Mouse (Mus musculus) T-helper 17 cell (primary cell): ENCODE data around the gene Sucla2.

Source experiments
- in situ Hi-C, 2 experiments: fragments of 300-600 bp; cut with MboI, MseI; formaldehyde crosslinking; loops; 1 replicate in 1 of 2; 2 replicates in 1 of 2; pipeline ENCODE4 v1.15.1; 2025; ENCODE audit warnings: high pct_unique_total_duplicates in 2 of 2

The Sucla2 gene

GRCm38 (mm10) chr14:73524766-73525448, at the start of gene Sucla2:
TSS of gene Sucla2 (plus strand) at chr14:73525319.
- in situ Hi-C loops: no loop called here

- in situ Hi-C loops: no loop called here
These were observed 49.6 kb upstream of the Sucla2 start for GRCm38 (mm10) chr14:73475506-73475905.

GRCm38 (mm10) chr14:73476361-73476934, 48.7 kb upstream of the Sucla2 start:
- in situ Hi-C loops: no loop called here

- in situ Hi-C loops: no loop called here
These were observed 48.0 kb upstream of the Sucla2 start for GRCm38 (mm10) chr14:73477077-73477476.

GRCm38 (mm10) chr14:73478321-73478720, 46.8 kb upstream of the Sucla2 start:
- in situ Hi-C loops: no loop called here

GRCm38 (mm10) chr14:73479771-73480170, 45.3 kb upstream of the Sucla2 start:
- in situ Hi-C loops: no loop called here

GRCm38 (mm10) chr14:73483516-73484229, 41.4 kb upstream of the Sucla2 start:
- in situ Hi-C loops: no loop called here

GRCm38 (mm10) chr14:73484366-73485110, 40.6 kb upstream of the Sucla2 start:
- in situ Hi-C loops: no loop called here

- in situ Hi-C loops: no loop called here
These were observed 38.5 kb upstream of the Sucla2 start for GRCm38 (mm10) chr14:73486641-73487040.

GRCm38 (mm10) chr14:73493356-73493755, 31.8 kb upstream of the Sucla2 start:
- in situ Hi-C loops: loop anchor here in 1 of 2 experiments (5.0 kb wide), 1 partner anchor 771 kb away; no protein-coding TSS in a partner anchor

GRCm38 (mm10) chr14:73494122-73494521, 31.0 kb upstream of the Sucla2 start:
- in situ Hi-C loops: loop anchor here in 1 of 2 experiments (5.0 kb wide), 1 partner anchor 772 kb away; no protein-coding TSS in a partner anchor

GRCm38 (mm10) chr14:73495753-73496152, 29.4 kb upstream of the Sucla2 start:
- in situ Hi-C loops: no loop called here

- in situ Hi-C loops: no loop called here
These were observed 23.8 kb upstream of the Sucla2 start for GRCm38 (mm10) chr14:73501283-73501682.

GRCm38 (mm10) chr14:73501721-73502120, 23.4 kb upstream of the Sucla2 start:
- in situ Hi-C loops: no loop called here

GRCm38 (mm10) chr14:73502591-73503184, 22.4 kb upstream of the Sucla2 start:
- in situ Hi-C loops: no loop called here

GRCm38 (mm10) chr14:73503237-73503933, 21.7 kb upstream of the Sucla2 start:
- in situ Hi-C loops: no loop called here

GRCm38 (mm10) chr14:73506283-73506682, 18.8 kb upstream of the Sucla2 start:
- in situ Hi-C loops: no loop called here

GRCm38 (mm10) chr14:73507200-73507599, 17.9 kb upstream of the Sucla2 start:
- in situ Hi-C loops: no loop called here

GRCm38 (mm10) chr14:73507702-73508376, 17.3 kb upstream of the Sucla2 start:
- in situ Hi-C loops: no loop called here
